Mouse (Mus musculus) kidney, embryonic 14.5 days (tissue): Measurements from ENCODE around the gene Rab3ip. TPM values are rescaled to one million over a fixed set of nuclear protein-coding genes. Genes with fewer than 3 reads are reported as not detected.
A peak's percentile ranks its signal among the peaks of the same experiment; 100 is the strongest.

Experiments
- ATAC-seq: fragments of 200-750 bp; cut with Nextera tagmentation; 2 replicates; pipeline ENCODE4 v1.8.0; 2017; ENCODE audit warnings: moderate number of reproducible peaks, mild to moderate bottlenecking, moderate TSS enrichment, moderate library complexity; ENCODE audit not compliant: low FRiP score, low TSS enrichment
- H3K27ac ChIP-seq: fragments of 300-500 bp; sonication (generic); 2 replicates; pipeline ENCODE4 v1.5.1; 2014; ENCODE audit warnings: low read depth, mild to moderate bottlenecking, low read length, moderate library complexity, mixed read lengths
- H3K27me3 ChIP-seq: fragments of 300-500 bp; sonication (generic); 2 replicates; pipeline ENCODE4 v1.6.1; 2014; ENCODE audit warnings: mild to moderate bottlenecking, low read length; ENCODE audit not compliant: control insufficient read depth, insufficient read depth
- H3K36me3 ChIP-seq: fragments of 300-500 bp; sonication (generic); 2 replicates; pipeline ENCODE4 v1.6.1; 2014; ENCODE audit warnings: low read length, mixed read lengths; ENCODE audit not compliant: control insufficient read depth, insufficient read depth
- H3K4me1 ChIP-seq: fragments of 300-500 bp; sonication (generic); 2 replicates; pipeline ENCODE4 v1.6.1; 2014; ENCODE audit warnings: low read length, mixed read lengths; ENCODE audit not compliant: control insufficient read depth, insufficient read depth
- H3K4me2 ChIP-seq: fragments of 300-500 bp; sonication (generic); replicated peaks from 2 replicates; pipeline ENCODE4 v1.6.1; 2014; ENCODE audit warnings: low read depth, mild to moderate bottlenecking, low read length
- H3K4me3 ChIP-seq: fragments of 300-500 bp; sonication (generic); 2 replicates; pipeline ENCODE4 v1.5.1; 2014; ENCODE audit warnings: mild to moderate bottlenecking, low read length
- H3K9ac ChIP-seq: fragments of 300-500 bp; sonication (generic); 2 replicates; pipeline ENCODE4 v1.6.1; 2014; ENCODE audit warnings: low read depth, mild to moderate bottlenecking, low read length, moderate library complexity
- H3K9me3 ChIP-seq: fragments of 300-500 bp; sonication (generic); 2 replicates; pipeline ENCODE4 v1.6.1; 2016; ENCODE audit warnings: low read length; ENCODE audit not compliant: control insufficient read depth
- WGBS: fragments of 180-500 bp; shearing (Covaris S2); extraction: QIAGEN DNeasy Blood & Tissue Kit; methylation state at CpG from one replicate; pipeline ENCODE4 v1.1.7; 2014; 5-methylcytosine and 5-hydroxymethylcytosine counted together
- polyA plus RNA-seq: library from polyadenylated mRNA; unstranded; fragments of >200 nt; fragmentation: Nextera tagmentation; extraction: Ambion mirVana; gene quantifications from 2 replicates; pipeline ENCODE4 v1.2.1, GENCODE M21; 2014

Rab3ip gene
- polyA plus RNA-seq, 1 experiment from 2014 or later, result 102 TPM

- WGBS, result 47% methylated on average over 5 of the region's 5 CpGs
- ATAC-seq, result no peak
- H3K27ac ChIP-seq, result no peak overlapping the region
Measured at GRCm38 (mm10) chr10:116965297-116965696, 14.7 kb upstream of the Rab3ip start.

DNA sequence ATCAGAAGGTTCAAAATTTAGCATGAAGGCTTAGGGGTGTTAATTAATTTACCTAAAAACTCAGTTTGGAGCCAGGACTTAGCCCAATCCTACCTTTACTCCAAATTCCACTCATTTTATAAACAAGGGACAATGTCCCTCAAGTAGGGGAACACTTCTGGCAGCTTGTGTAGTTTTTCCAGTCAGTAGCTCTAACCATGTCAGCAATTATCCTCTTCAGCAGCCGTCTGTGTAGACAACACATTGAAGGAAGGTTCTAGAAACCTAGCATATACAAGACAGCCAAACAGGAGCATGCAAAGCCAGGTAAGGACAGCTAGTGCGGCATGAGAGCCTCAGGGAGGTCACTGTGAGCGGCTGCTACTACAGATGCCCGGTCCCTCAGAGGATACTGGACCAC lies 14.0 kb upstream of the Rab3ip start:
- WGBS, result 85% methylated on average over 4 of the region's 4 CpGs
- H3K27ac ChIP-seq, result no peak overlapping the region
- H3K4me2 ChIP-seq, result no peak overlapping the region
- no peaks in the 10 kb centered on the region for H3K4me1 ChIP-seq
- H3K4me3 ChIP-seq, result no peak overlapping the region
- H3K27me3 ChIP-seq, result no peaks in the 10 kb centered on the region
- no peaks in the 10 kb centered on the region for H3K36me3 ChIP-seq
- H3K9ac ChIP-seq, result no peak overlapping the region
- H3K9me3 ChIP-seq, result no peaks in the 10 kb centered on the region
- no peak for ATAC-seq

More at GRCm38 (mm10) chr10:116965297-116965696, 14.7 kb upstream of the Rab3ip start:
- no peak overlapping the region for H3K9ac ChIP-seq
- H3K4me3 ChIP-seq, result no peak overlapping the region
- no peaks in the 10 kb centered on the region for H3K27me3 ChIP-seq
- no peaks in the 10 kb centered on the region for H3K9me3 ChIP-seq
- H3K4me2 ChIP-seq, result no peak overlapping the region
- no peaks in the 10 kb centered on the region for H3K4me1 ChIP-seq
- H3K36me3 ChIP-seq, result no peaks in the 10 kb centered on the region

- Histone ChIP-seq H3K27ac (no peak overlapping the region), H3K4me3 (no peak overlapping the region), H3K4me1 (no peaks in the 10 kb centered on the region), H3K9me3 (no peaks in the 10 kb centered on the region), H3K36me3 (no peaks in the 10 kb centered on the region), H3K27me3 (no peaks in the 10 kb centered on the region), H3K9ac (no peak overlapping the region), H3K4me2 (no peak overlapping the region)
- no peak for ATAC-seq
- 82% methylated on average over 11 of the region's 11 CpGs for WGBS
Measured at GRCm38 (mm10) chr10:116964084-116964483, 13.5 kb upstream of the Rab3ip start.

- Histone ChIP-seq H3K9me3 (no peaks in the 10 kb centered on the region), H3K4me2 (no peak overlapping the region)
- WGBS, result 59% methylated on average over 17 of the region's 17 CpGs
Measured at GRCm38 (mm10) chr10:116962803-116963202, 12.2 kb upstream of the Rab3ip start.

DNA sequence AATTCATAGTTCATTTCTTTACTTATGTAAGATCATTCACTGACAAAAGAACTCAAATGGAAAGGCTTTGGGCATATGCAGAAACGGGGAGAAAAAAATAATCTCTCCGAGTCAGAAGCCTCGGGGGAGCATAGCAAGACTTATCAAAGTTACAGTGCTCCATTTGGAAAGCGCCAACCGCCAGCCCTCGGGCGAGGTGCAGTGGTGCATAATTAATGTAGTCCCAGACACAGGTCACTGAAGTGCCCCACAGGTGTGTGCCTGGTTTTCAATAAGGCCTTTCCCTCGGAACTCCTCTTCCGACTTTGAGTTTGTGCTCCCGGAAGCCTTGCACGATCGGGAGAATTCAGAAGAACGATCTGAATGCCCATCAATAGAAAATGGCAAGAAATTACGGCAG lies 11.6 kb upstream of the Rab3ip start:
- 67% methylated on average over 14 of the region's 14 CpGs for WGBS
- no peaks in the 10 kb centered on the region for H3K27me3 ChIP-seq
- ATAC-seq, result no peak
- no peak overlapping the region for H3K9ac ChIP-seq
- H3K9me3 ChIP-seq, result no peaks in the 10 kb centered on the region
- no peak overlapping the region for H3K4me3 ChIP-seq
- H3K4me1 ChIP-seq, result peaks cover 3% of the 10 kb centered on the region; the same call in 1 of the 2 replicates
- H3K27ac ChIP-seq, result no peak overlapping the region
- no peaks in the 10 kb centered on the region for H3K36me3 ChIP-seq
- no peak overlapping the region for H3K4me2 ChIP-seq

More at GRCm38 (mm10) chr10:116962803-116963202, 12.2 kb upstream of the Rab3ip start:
- Histone ChIP-seq H3K27ac (no peak overlapping the region), H3K27me3 (no peaks in the 10 kb centered on the region), H3K36me3 (no peaks in the 10 kb centered on the region), H3K9ac (no peak overlapping the region), H3K4me1 (no peaks in the 10 kb centered on the region), H3K4me3 (no peak overlapping the region)
- ATAC-seq, result no peak; the same call in 1 of the 2 replicates

- H3K36me3 ChIP-seq, result no peaks in the 10 kb centered on the region
- peak overlapping the region; percentile 25; the same call in 1 of the 2 replicates for H3K27ac ChIP-seq
- H3K27me3 ChIP-seq, result no peaks in the 10 kb centered on the region
- peaks cover 3% of the 10 kb centered on the region; the same call in 1 of the 2 replicates for H3K4me1 ChIP-seq
- 0 out of 2 replicates have a peak, but pooled peaks cover 4% of the 10 kb centered on the region for H3K9me3 ChIP-seq
- no peak overlapping the region for H3K9ac ChIP-seq
- WGBS, result 7% methylated on average over 5 of the region's 5 CpGs
- H3K4me2 ChIP-seq, result no peak overlapping the region
- ATAC-seq, result peak; percentile 77; the same call in 1 of the 2 replicates
- no peak overlapping the region for H3K4me3 ChIP-seq
Measured at GRCm38 (mm10) chr10:116957867-116958551, 7.4 kb upstream of the Rab3ip start.

GRCm38 (mm10) chr10:116956483-116957158 lies 6.1 kb upstream of the Rab3ip start:
- no peaks in the 10 kb centered on the region for H3K36me3 ChIP-seq
- 0 out of 2 replicates have a peak, but pooled peaks cover 7% of the 10 kb centered on the region for H3K9me3 ChIP-seq
- H3K27me3 ChIP-seq, result no peaks in the 10 kb centered on the region
- H3K4me2 ChIP-seq, result no peak overlapping the region
- no peak overlapping the region for H3K4me3 ChIP-seq
- H3K27ac ChIP-seq, result no peak overlapping the region
- peaks cover 3% of the 10 kb centered on the region; the same call in 1 of the 2 replicates for H3K4me1 ChIP-seq
- no peak for ATAC-seq
- WGBS, result 95% methylated on average over 11 of the region's 11 CpGs
- H3K9ac ChIP-seq, result no peak overlapping the region

DNA sequence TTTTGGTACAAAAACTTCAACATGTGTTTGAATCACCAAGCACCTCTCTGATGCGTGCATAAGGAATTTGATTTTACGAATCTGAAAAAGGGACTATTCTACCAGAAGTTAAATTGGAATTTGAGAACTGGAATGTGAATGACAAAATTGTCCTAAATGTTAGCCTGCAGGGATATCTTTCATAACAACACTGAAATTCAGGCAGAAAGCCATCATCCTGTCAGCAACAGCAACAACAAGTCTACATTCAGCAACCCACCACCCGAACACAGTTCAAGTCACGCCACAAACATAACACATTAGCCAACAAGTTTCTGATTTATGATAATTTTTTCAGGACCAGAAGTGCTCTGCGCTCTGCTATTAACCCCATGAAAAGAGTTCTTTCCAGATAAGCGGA lies 4.6 kb upstream of the Rab3ip start:
- Histone ChIP-seq H3K9ac (no peak overlapping the region), H3K9me3 (0 out of 2 replicates have a peak, but pooled peaks cover 7% of the 10 kb centered on the region), H3K4me2 (no peak overlapping the region), H3K27ac (no peak overlapping the region), H3K4me3 (no peak overlapping the region), H3K27me3 (no peaks in the 10 kb centered on the region), H3K36me3 (no peaks in the 10 kb centered on the region), H3K4me1 (peaks cover 3% of the 10 kb centered on the region; the same call in 1 of the 2 replicates)
- WGBS, result 93% methylated on average over 6 of the region's 6 CpGs
- no peak for ATAC-seq

DNA sequence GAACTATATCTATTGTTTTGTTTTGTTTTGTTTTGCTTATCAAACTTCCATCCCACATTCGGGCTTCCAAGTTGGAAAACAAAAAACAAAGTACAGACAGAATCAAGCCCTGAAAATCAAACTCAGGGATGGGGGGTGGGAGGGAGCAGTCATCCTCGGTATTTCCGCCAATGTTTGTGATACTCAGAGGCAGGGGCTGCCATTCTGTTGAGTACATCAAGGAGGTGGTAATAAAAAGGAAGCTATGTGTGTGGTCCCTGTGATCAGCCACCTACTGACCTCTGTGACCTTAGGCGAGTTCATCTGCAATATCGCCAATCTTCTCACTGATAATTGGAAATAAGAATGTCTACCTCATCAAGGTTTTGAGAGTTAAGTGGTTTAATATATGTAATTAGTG lies 317 bp upstream of the Rab3ip start:
- Histone ChIP-seq H3K36me3 (no peaks in the 10 kb centered on the region), H3K4me3 (peak overlapping the region; percentile 90), H3K4me2 (peak overlapping the region; percentile 60), H3K27me3 (no peaks in the 10 kb centered on the region), H3K27ac (no peak overlapping the region), H3K9ac (0 out of 2 replicates have a peak overlapping the region, but pooled peaks have one; percentile 90), H3K4me1 (0 out of 2 replicates have a peak, but pooled peaks cover 6% of the 10 kb centered on the region), H3K9me3 (0 out of 2 replicates have a peak, but pooled peaks cover 7% of the 10 kb centered on the region)
- ATAC-seq, result no peak
- 19% methylated on average over 5 of the region's 5 CpGs for WGBS
